Mouse (Mus musculus): ENCODE data around the gene Nos3.

DNA sequence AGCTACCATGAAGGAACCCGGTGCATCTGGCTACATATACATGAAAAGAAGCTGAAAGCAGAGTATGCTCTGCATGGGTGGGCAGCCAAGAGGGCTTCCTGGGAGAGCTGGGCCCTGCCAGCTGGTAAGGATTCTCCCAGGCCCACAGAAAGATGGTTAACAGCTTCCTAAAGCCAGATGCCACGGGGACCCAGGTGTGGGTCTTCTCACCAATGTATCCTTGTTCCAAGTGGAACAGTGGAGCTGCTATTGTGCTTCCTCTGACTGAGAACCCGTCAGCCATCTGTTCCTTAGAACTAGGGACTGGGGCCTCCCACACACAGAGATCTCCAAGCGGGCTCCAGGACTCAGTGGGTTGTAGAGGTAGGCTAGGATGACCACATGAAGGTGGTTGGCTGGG, 7.8 kb upstream of the Nos3 start:
- no peak for TF ChIP-seq CTCF (IDR thresholded peaks at IDR 0.05; ENCODE audit: control insufficient read depth, insufficient read depth, low read length)
- TF ChIP-seq POLR2A (IDR thresholded peaks at IDR 0.05; ENCODE audit: borderline replicate concordance, control insufficient read depth, low read depth, low read length) = no peak
